Mouse (Mus musculus) CD8-positive naive resting alpha-beta T cell, adult 57 days (primary cell): Measurements from ENCODE around the gene Gm4952. TPM values are rescaled to one million over a fixed set of nuclear protein-coding genes. Genes with fewer than 3 reads are reported as not detected.

Experiments
- total RNA-seq: library from RNA; stranded (reverse); gene quantifications from one replicate; pipeline ENCODE4 v1.2.4, GENCODE M21; 2023

Gm4952 gene
- total RNA-seq: not detected

DNA sequence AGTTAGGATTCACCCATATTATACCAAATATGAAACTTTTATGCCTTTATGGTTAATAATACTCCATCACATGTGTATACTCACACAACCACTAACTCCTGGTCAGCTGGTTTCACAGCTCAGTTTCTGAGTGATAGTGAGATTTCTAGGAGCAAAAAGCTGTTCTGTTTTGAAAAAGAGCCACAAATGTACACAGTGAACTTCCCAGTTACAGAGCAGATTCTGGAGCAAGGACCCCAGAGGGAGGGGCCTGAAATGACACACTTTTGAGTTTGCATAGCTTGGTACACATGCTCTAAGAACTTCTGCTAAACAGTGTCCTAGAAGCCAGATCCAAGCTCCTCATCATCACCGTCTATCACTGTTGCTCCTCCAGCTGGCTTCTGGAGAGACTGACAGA is at the start of gene Gm4952:
TSS of gene Gm4952 (plus strand) at position 301 of the 400 bp plus-strand sequence.

DNA sequence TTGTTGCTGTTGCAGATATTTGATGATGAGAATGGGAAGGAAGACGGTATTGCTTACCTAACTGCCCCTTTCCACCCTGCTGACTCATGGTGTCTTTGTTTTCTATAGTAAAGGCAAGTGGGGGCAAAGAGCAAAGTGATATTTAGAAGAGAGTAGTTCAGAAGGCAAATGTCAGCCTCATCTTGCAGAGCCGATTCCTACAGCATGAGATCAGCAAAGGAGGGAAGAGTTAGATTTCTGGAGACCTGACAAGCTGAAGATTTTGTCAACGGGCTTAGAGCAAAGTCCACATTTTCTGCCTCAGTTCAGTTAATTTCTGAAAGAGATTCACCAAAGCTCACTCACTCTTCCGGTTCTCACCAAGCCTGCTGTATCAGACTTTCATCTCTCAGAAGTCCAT is 33.4 kb downstream of the Gm4952 start, which contains the start of gene Glyat:
TSS of gene Glyat (plus strand) at position 133 of the 400 bp plus-strand sequence.

DNA sequence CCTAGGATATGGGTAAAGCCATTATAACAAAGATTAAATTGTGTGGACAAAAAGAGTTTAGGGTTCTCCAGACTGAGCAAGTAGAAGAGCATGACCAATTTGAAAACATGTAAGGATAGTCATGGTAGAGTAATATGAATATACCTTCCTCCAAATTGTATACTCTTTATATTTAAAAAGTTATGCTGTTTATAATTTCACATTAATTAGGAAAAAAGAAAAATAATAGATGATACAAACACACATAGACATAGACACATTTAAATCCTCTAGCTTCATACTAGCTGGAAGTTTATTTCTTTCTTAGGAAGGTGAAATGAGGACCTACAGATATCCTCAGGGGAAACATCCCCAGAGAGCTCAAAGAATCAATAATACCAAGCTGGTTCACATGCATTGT is 70.4 kb downstream of the Gm4952 start, which contains the start of gene Olfr1442:
TSS of gene Olfr1442 (plus strand) at position 301 of the 400 bp plus-strand sequence.

DNA sequence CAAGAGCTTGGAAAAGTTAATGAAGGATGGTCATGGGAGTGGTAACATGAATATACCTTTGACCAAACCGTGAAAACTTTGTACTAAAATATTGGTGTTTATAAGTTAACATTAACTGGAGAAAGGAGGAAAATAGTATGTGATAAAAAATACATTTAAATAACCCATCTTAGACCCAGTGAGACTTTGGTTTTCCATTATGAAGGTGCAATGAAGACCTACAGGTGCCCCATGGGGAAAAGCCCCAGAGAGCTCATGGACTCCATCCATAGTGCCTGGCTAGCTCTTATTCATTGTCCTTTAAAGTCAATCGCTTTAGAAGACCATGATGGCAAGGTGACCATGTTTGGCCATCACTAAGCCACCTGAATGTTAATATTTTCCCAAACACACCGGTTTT is 78.0 kb downstream of the Gm4952 start, which contains the start of gene Olfr1443:
TSS of gene Olfr1443 (plus strand) at position 301 of the 400 bp plus-strand sequence.

Other genes with a start within 250 kb of the Gm4952 start
- gene Olfr1440, start 212.7 kb upstream of the Gm4952 start, total RNA-seq: not detected
- gene Olfr1441, start 182.5 kb upstream of the Gm4952 start, total RNA-seq: not detected
- gene Pfpl, start 172.1 kb upstream of the Gm4952 start, total RNA-seq: not detected
- 15.2 TPM for gene Mpeg1, start 139.2 kb upstream of the Gm4952 start, total RNA-seq
- 6.8 TPM for gene Dtx4, start 98.5 kb upstream of the Gm4952 start, total RNA-seq
- gene Fam111a, start 54.2 kb upstream of the Gm4952 start, total RNA-seq: 27.1 TPM
- not detected for gene Glyat, start 33.3 kb downstream of the Gm4952 start, total RNA-seq
- not detected for gene Olfr1442, start 70.5 kb downstream of the Gm4952 start, total RNA-seq
- not detected for gene Olfr1443, start 78.1 kb downstream of the Gm4952 start, total RNA-seq
- gene Keg1, start 95.8 kb downstream of the Gm4952 start, total RNA-seq: not detected
- gene Cntf, start 165.7 kb downstream of the Gm4952 start, total RNA-seq: 4.3 TPM
- gene Zfp91, start 196.2 kb downstream of the Gm4952 start, total RNA-seq: 67.2 TPM
- gene Lpxn, start 196.2 kb downstream of the Gm4952 start, total RNA-seq: 47.4 TPM
- gene Gm5244, start 246.7 kb downstream of the Gm4952 start, total RNA-seq: 1.5 TPM